Mouse (Mus musculus) MN1 (cell line): ENCODE results near the gene Tmem97.
"Not testable (repeated sequence)": the region's sequence is repeated elsewhere in the genome, so short reads cannot be mapped to it uniquely, and the experiment has no call there.

ENCODE experiments used
- DNase-seq: peaks from one replicate; pipeline ENCODE4 v3.0.0-alpha.2; 2016; ENCODE audit warnings: low spot score

The Tmem97 gene

GRCm38 (mm10) chr11:78549491-78549987, 1.0 kb downstream of the Tmem97 start:
- DNase-seq, result no peak

- DNase-seq, result no peak
Measured at GRCm38 (mm10) chr11:78547718-78548460, 2.7 kb downstream of the Tmem97 start.

GRCm38 (mm10) chr11:78545181-78545580, 5.4 kb downstream of the Tmem97 start:
- no peak for DNase-seq

- DNase-seq, result peak; percentile 34
Measured at GRCm38 (mm10) chr11:78544449-78545111, 6.0 kb downstream of the Tmem97 start.

GRCm38 (mm10) chr11:78540358-78540757, 10.2 kb downstream of the Tmem97 start:
- DNase-seq, result no peak

GRCm38 (mm10) chr11:78536690-78537084, 13.9 kb downstream of the Tmem97 start:
- DNase-seq, result no peak

GRCm38 (mm10) chr11:78536080-78536689, 14.4 kb downstream of the Tmem97 start, which contains the start of the genes Tnfaip1 and Ift20:
Tnfaip1 (minus strand) TSS chr11:78536332.
Ift20 (plus strand) TSS chr11:78536361.
- DNase-seq, result peak; percentile 98

- peak; percentile 56 for DNase-seq
Measured at GRCm38 (mm10) chr11:78535376-78536079, 15.0 kb downstream of the Tmem97 start.

- no peak for DNase-seq
Measured at GRCm38 (mm10) chr11:78534516-78534915, 16.1 kb downstream of the Tmem97 start.

GRCm38 (mm10) chr11:78531515-78531914, 19.1 kb downstream of the Tmem97 start:
- DNase-seq, result not testable (repeated sequence)

- DNase-seq, result no peak
Measured at GRCm38 (mm10) chr11:78531046-78531445, 19.5 kb downstream of the Tmem97 start.

GRCm38 (mm10) chr11:78530001-78530400, 20.6 kb downstream of the Tmem97 start:
- DNase-seq, result no peak

- no peak for DNase-seq
Measured at GRCm38 (mm10) chr11:78528714-78529113, 21.9 kb downstream of the Tmem97 start.

- DNase-seq, result no peak
Measured at GRCm38 (mm10) chr11:78524838-78525237, 25.7 kb downstream of the Tmem97 start.

GRCm38 (mm10) chr11:78523241-78523955, 27.2 kb downstream of the Tmem97 start:
- no peak for DNase-seq

- peak; percentile 46 for DNase-seq
Measured at GRCm38 (mm10) chr11:78522481-78522997, 28.0 kb downstream of the Tmem97 start.

GRCm38 (mm10) chr11:78521880-78522279, 28.7 kb downstream of the Tmem97 start:
- no peak for DNase-seq

- DNase-seq, result no peak
Measured at GRCm38 (mm10) chr11:78518931-78519330, 31.6 kb downstream of the Tmem97 start.

GRCm38 (mm10) chr11:78515549-78516325, 34.8 kb downstream of the Tmem97 start:
- no peak for DNase-seq

- DNase-seq, result no peak
Measured at GRCm38 (mm10) chr11:78513106-78513790, 37.3 kb downstream of the Tmem97 start.
